Mouse (Mus musculus): ENCODE measurements at regions not wholly inside any gene's neighbourhood (a gene's known extent, or its start where the extent isn't known, plus 50 kb on each side); places are given as distances from the start of the nearest gene placed in this dataset.

GRCm38 (mm10) chr12:51009644-51010043 lies 338.2 kb upstream of the G2e3 start:
- no peak overlapping the region for H3K9ac ChIP-seq
- WGBS = 66% methylated on average over 4 of the region's 4 CpGs
- H3K4me2 ChIP-seq = no peak overlapping the region
- H3K9me3 ChIP-seq (replicated peaks) = peaks cover 6% of the 10 kb centered on the region
- no peaks in the 10 kb centered on the region for H3K27me3 ChIP-seq
- H3K4me3 ChIP-seq = no peak overlapping the region
- 0 out of 2 replicates have a peak, but pooled peaks cover 7% of the 10 kb centered on the region for H3K36me3 ChIP-seq (ENCODE audit: poor library complexity, severe bottlenecking)
- 0 out of 2 replicates have a peak, but pooled peaks have one; percentile 53 for ATAC-seq
- no peak overlapping the region for H3K27ac ChIP-seq
- peaks cover 14% of the 10 kb centered on the region for H3K4me1 ChIP-seq

DNA sequence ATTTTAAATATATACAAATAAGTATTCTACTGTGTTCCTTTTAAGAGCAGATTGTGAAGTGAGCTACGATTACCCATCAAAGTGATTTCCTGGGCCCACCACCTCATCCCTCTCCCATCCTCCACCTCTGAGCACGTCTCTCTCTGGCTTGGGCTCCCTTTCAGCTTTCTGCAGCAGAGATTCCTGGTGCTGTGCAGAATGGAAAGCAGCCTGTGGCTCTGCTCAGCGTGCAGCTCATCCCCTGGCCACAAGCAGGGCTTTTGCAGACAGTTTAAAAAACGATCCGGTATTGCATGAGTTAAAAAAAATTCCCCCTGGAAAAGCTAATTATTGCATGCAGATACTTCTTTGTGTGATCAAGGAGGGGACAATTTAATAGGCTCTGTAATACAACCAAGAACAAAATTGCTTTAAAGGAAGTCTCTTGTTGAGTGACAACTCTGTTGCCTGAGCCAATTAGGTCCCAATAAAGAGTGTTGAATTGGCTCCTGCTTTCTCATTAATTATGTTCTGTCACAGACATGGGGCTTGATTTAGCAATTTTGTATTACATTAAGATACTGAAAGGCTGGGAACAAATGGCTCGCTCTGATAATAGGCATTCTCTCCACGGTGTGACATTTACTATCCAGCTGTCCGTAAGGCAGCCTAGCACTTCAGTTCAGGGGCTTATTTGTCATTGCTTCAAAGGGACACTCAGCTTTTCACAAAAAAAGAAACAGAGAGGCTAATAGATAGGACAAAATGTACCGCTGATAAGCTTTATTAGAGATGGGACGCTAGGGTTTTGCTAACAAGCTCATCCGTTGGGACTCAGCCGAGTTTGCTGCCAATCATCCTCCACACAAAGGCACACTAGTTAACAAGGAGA lies 345.9 kb upstream of the G2e3 start:
- H3K4me1 ChIP-seq = peaks cover 74% of the 10 kb centered on the region

DNA sequence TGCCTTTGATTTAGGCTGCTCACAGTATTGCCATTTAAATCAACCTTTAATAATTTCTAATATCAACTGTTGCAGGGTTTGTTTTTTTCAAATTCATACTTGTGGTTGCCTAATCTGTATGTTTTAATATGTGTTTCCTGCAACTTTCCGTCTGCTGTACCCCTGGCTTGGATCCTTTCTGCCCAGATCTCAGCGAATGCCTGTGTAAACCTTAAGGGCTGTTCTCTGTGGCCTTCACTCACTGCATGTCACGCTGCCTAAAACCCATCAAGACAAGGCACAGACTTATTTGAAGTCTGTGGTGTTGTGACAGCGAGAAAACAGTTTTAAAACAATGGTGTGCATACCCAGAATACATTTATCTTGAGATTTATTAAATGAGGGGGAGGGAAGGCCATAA lies 346.8 kb upstream of the G2e3 start:
- peak overlapping the region; percentile 99 for H3K27ac ChIP-seq
- no peaks in the 10 kb centered on the region for H3K27me3 ChIP-seq
- peaks cover 74% of the 10 kb centered on the region for H3K4me1 ChIP-seq
- peak overlapping the region; percentile 17 for H3K4me3 ChIP-seq
- no peak for ATAC-seq
- no peaks in the 10 kb centered on the region for H3K9me3 ChIP-seq (replicated peaks)
- H3K4me2 ChIP-seq = peak overlapping the region; percentile 54
- 11% methylated on average over 4 of the region's 4 CpGs for WGBS
- H3K9ac ChIP-seq = peak overlapping the region; percentile 58
- no peaks in the 10 kb centered on the region for H3K36me3 ChIP-seq (ENCODE audit: poor library complexity, severe bottlenecking)

More for the DNA sequence above, 345.9 kb upstream of the G2e3 start:
- Histone ChIP-seq H3K4me2 (peak overlapping the region; percentile 54), H3K9ac (peak overlapping the region; percentile 58; the same call in 1 of the 2 replicates), H3K4me3 (peak overlapping the region; percentile 6), H3K9me3 (replicated peaks) (peaks cover 1% of the 10 kb centered on the region; the same call in 1 of the 2 replicates), H3K27me3 (no peaks in the 10 kb centered on the region), H3K36me3 (ENCODE audit: poor library complexity, severe bottlenecking) (0 out of 2 replicates have a peak, but pooled peaks cover 2% of the 10 kb centered on the region), H3K27ac (peak overlapping the region; percentile 99)
- WGBS = 2% methylated on average over 12 of the region's 12 CpGs
- ATAC-seq = peak; percentile 92

- WGBS = 25% methylated on average over 18 of the region's 18 CpGs
These were observed 347.4 kb upstream of the G2e3 start for GRCm38 (mm10) chr12:51000281-51001075.

DNA sequence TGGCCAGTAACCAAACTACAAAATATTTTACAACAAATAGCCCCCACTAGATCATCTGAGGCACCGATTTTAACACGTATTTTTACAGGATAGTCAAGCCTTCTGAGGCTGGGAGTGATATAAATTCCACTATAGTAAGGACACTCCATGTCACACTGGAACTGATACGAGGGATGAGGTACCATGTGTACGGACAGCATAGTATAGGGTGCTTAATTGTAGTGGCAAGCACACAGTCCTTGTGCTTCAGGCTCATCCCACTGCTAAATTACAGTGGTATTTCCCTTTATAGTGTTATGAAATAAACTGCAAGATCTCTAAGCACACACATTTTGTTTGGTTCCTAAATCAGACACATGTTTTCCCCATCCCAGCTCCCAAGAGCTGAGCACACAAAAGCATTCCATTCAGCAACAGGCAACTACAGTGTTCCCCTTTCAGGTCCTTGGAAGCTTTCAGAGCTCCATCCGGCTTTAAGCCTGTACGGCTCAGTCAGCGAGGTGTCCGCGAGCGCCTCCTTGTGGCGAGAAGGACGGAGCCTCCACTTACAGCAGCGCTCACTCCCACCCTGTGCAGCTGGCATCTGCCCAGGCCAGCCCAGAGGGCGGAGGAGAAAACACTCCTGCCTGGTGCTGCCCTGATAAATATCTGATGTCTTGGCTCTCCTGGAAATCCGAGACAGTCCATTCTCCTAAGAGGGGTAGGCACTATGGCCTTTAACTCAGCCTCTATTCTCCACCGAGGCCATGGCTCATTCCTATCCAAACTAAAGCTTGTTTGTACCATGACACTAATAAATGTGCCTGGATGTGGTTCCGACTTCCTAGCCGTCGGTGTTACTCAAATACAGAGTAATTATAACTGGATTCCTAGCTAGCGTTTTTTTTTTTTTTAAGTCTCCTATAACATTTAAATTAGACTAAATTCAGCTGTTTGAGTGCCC lies 348.3 kb upstream of the G2e3 start:
- no peaks in the 10 kb centered on the region for H3K9me3 ChIP-seq (replicated peaks)
- peak overlapping the region; percentile 99 for H3K27ac ChIP-seq
- H3K27me3 ChIP-seq = no peaks in the 10 kb centered on the region
- H3K4me1 ChIP-seq = peaks cover 65% of the 10 kb centered on the region
- peak; percentile 78 for ATAC-seq
- peak overlapping the region; percentile 34; the same call in 1 of the 2 replicates for H3K9ac ChIP-seq
- H3K36me3 ChIP-seq (ENCODE audit: poor library complexity, severe bottlenecking) = no peaks in the 10 kb centered on the region
- H3K4me3 ChIP-seq = no peak overlapping the region
- WGBS = 18% methylated on average over 20 of the region's 20 CpGs
- H3K4me2 ChIP-seq = peak overlapping the region; percentile 54

More at GRCm38 (mm10) chr12:51000281-51001075, 347.4 kb upstream of the G2e3 start:
- H3K4me1 ChIP-seq = peaks cover 74% of the 10 kb centered on the region
- no peak for ATAC-seq
- peak overlapping the region; percentile 54 for H3K4me2 ChIP-seq
- no peaks in the 10 kb centered on the region for H3K36me3 ChIP-seq (ENCODE audit: poor library complexity, severe bottlenecking)
- H3K27ac ChIP-seq = peak overlapping the region; percentile 99
- H3K4me3 ChIP-seq = peak overlapping the region; percentile 17
- no peaks in the 10 kb centered on the region for H3K9me3 ChIP-seq (replicated peaks)
- no peaks in the 10 kb centered on the region for H3K27me3 ChIP-seq
- peak overlapping the region; percentile 58 for H3K9ac ChIP-seq

- H3K9me3 ChIP-seq (replicated peaks) = no peaks in the 10 kb centered on the region
- no peak overlapping the region for H3K9ac ChIP-seq
- no peak overlapping the region for H3K27ac ChIP-seq
- no peaks in the 10 kb centered on the region for H3K36me3 ChIP-seq (ENCODE audit: poor library complexity, severe bottlenecking)
- no peak overlapping the region for H3K4me2 ChIP-seq
- H3K4me3 ChIP-seq = no peak overlapping the region
- ATAC-seq = no peak
- WGBS = 52% methylated on average over 1 of the region's 1 CpGs
- no peaks in the 10 kb centered on the region for H3K27me3 ChIP-seq
- peaks cover 37% of the 10 kb centered on the region for H3K4me1 ChIP-seq
These were observed 346.8 kb upstream of the Prkd1 start for GRCm38 (mm10) chr12:50995664-50996063.

DNA sequence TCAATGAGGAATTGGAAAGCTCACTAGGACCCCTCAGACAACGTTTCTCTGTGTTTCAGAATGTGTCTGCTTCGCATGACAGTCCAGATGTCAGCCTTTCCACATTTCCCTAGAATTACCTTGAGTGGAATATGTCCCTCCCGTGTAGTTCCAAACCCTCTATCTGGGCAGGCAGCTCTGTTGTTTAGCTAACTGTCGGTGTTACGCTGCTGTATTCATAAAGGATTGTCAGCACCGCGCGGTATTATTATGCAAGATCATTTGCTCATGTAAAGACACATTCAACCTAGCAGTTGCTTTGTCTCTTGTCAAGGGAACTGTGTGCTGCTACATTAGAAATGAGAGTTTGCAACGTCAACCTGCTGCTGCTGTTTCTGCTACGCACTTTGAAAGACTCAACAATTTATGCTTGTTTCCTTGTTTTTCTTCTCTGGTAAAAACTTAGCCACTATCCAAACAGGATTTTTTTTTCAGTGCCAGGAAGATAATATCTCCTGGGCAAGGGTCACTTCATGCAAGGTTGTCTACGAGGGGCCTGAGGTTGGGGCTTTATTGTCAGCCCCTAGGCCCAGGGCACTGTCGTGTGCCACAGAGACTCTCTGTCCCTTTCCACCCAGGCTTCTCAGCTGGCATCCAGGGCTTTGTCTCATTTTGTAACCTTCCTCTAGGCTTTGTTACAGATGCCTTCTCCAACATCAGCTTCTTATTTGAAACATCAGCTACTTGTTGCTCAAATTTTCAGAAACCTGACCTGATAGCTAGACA lies 340.8 kb upstream of the Prkd1 start:
- 27% methylated on average over 12 of the region's 12 CpGs for WGBS
- Histone ChIP-seq H3K27ac (0 out of 2 replicates have a peak overlapping the region, but pooled peaks have one; percentile 44), H3K9ac (peak overlapping the region; percentile 17; the same call in 1 of the 2 replicates), H3K4me3 (no peak overlapping the region), H3K4me1 (peaks cover 13% of the 10 kb centered on the region), H3K27me3 (no peaks in the 10 kb centered on the region), H3K4me2 (peak overlapping the region; percentile 17; the same call in 1 of the 2 replicates), H3K36me3 (ENCODE audit: poor library complexity, severe bottlenecking) (no peaks in the 10 kb centered on the region), H3K9me3 (replicated peaks) (no peaks in the 10 kb centered on the region)
- ATAC-seq = peak; percentile 70; the same call in 1 of the 2 replicates

DNA sequence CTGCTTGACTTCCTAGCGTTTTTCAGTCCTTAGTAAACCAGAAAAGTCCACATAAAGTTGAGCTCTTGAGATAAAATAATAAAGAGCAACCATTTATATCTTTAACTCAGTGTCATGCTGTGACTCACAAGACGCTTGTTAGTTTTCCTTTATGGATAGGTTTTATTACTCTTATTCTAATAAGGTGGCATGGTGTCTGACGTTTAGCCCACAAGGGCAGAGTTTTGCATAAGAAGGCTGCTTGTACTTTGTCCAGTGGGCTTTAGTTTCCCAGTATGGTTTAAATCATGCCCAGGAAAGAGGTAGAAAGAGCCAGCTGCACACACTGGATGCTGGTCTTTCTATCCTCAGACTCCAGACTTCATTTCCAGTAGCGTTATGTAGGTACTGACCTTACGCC lies 332.4 kb upstream of the Prkd1 start:
- Histone ChIP-seq H3K9me3 (replicated peaks) (no peaks in the 10 kb centered on the region), H3K4me3 (no peak overlapping the region), H3K36me3 (ENCODE audit: poor library complexity, severe bottlenecking) (no peaks in the 10 kb centered on the region), H3K4me2 (no peak overlapping the region), H3K27ac (no peak overlapping the region), H3K4me1 (no peaks in the 10 kb centered on the region), H3K9ac (no peak overlapping the region), H3K27me3 (no peaks in the 10 kb centered on the region)
- no peak for ATAC-seq
- 87% methylated on average over 5 of the region's 5 CpGs for WGBS

DNA sequence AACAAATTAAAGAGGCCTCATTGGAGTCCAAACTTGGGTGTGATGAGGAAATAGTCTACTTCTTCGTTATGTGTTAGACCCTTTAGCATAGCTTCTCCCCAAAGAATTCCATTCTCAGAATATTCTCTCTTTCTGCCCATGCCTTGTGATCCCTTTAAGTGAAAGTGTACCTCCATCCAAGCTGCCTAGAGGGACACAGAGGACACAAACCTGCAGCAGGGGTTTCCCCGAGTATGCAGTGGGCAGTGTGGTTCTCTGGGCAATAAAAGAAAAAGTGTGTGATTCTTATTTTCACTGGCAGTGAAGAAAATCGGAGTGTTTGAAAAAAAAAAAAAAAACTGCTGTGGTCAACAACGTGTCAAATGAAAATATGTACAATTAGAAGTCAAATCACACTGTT lies 331.9 kb upstream of the Prkd1 start:
- H3K4me3 ChIP-seq = no peak overlapping the region
- ATAC-seq = no peak
- 66% methylated on average over 4 of the region's 4 CpGs for WGBS
- H3K9me3 ChIP-seq (replicated peaks) = no peaks in the 10 kb centered on the region
- no peak overlapping the region for H3K9ac ChIP-seq
- no peaks in the 10 kb centered on the region for H3K27me3 ChIP-seq
- no peaks in the 10 kb centered on the region for H3K36me3 ChIP-seq (ENCODE audit: poor library complexity, severe bottlenecking)
- H3K4me1 ChIP-seq = no peaks in the 10 kb centered on the region
- no peak overlapping the region for H3K4me2 ChIP-seq
- no peak overlapping the region for H3K27ac ChIP-seq

DNA sequence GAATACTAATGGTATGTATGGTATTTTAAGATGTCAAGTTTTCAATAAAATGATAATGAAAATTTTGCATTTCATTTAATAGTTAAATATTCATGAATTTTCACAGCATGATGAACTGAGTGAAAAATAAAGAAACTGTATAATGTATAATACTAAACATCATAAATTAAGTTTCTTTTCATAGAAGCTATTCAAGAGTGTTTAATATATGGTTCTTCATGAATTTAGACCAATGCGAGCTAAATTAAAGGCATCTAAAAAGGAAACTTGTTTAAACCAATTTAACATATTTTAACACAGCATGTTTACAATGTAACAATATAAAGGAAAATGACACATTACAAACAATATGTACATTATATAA lies 321.8 kb upstream of the Prkd1 start:
- WGBS = 71% methylated on average over 1 of the region's 1 CpGs
- ATAC-seq = peak; percentile 48; the same call in 1 of the 2 replicates

More for the DNA sequence above, 321.8 kb upstream of the Prkd1 start:
- Histone ChIP-seq H3K4me2 (no peak overlapping the region), H3K4me1 (peaks cover 30% of the 10 kb centered on the region), H3K4me3 (no peak overlapping the region), H3K36me3 (ENCODE audit: poor library complexity, severe bottlenecking) (no peaks in the 10 kb centered on the region), H3K9ac (no peak overlapping the region), H3K27me3 (no peaks in the 10 kb centered on the region), H3K9me3 (replicated peaks) (no peaks in the 10 kb centered on the region), H3K27ac (no peak overlapping the region)
